Comparison of ENCODE assay signal across 24 mouse cellular contexts in the genomic region with DNA sequence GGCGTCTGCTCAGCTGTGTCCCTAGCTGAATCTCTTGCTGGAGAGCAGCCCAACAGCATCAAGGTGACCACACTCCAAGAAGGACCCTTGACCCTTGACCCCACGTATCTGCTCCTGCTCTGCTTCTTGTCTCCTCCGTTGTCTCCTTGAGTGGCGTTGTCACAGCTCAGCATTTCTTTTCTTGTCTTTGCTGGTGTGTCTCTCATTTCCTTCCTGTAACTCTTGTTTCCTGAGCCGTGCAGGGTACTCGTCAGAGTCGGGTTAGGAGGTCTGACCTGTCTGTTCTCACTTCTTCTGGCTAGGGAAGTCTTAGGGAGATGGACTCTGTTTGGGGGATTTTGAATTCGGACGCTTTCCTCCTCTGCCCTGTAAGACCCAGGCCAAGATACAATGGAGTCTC. TPM values are rescaled to one million over a fixed set of nuclear protein-coding genes. Genes with fewer than 3 reads are reported as not detected.
DNase-seq lines count a peak whose midpoint lies in the region; ATAC-seq and TF ChIP-seq lines count a peak whose summit lies in the region.
"Had no signal": no experiment of that assay in that cellular context is flagged by ENCODE, and none has a peak within 500 bp of the region (broad histone marks: within the 10 kb centered on the region; RNA-seq: fewer than 3 reads in every experiment).

No protein-coding gene starts in this region.

- no peak for DNase-seq in heart, adult 18-20 months
- peak in 1 of 2 experiments; percentile 28 for DNase-seq in spleen, adult 2 months (ENCODE audit: low read depth in 1 of 2, low spot score in 2 of 2)
- no peak for DNase-seq in spleen, postnatal 14 days (ENCODE audit: low spot score in 2 of 2)
- DNase-seq in liver, postnatal 0 days = no peak
- DNase-seq in thymus, postnatal 4 days = peak; percentile 56
- DNase-seq in adipocyte (ENCODE audit: low spot score) = no peak
- DNase-seq in embryo, embryonic 10 days (ENCODE audit: low spot score) = no peak
- DNase-seq: adrenal gland, postnatal 10 days; cerebellum, adult 11 months; cerebellum, postnatal 14 days; heart, postnatal 4 days; kidney, postnatal 36 days; lung, postnatal 10 days; retina, postnatal 1 day; right cerebral cortex, postnatal 4 days had no signal

- no peak overlapping the region for H3K4me2 ChIP-seq in heart, embryonic 12.5 days
- H3K4me2 ChIP-seq in liver, postnatal 0 days (ENCODE audit: low read depth, low read length) = no peak overlapping the region
- H3K4me2 ChIP-seq: embryonic facial prominence, embryonic 15.5 days; hindbrain, embryonic 15.5 days had no signal

- no peaks in the 10 kb centered on the region for H3K27me3 ChIP-seq in heart, embryonic 12.5 days (replicated peaks)
- H3K27me3 ChIP-seq in spleen, adult 2 months (ENCODE audit: control insufficient read depth, insufficient read depth, low read length) = no peaks in the 10 kb centered on the region
- no peaks in the 10 kb centered on the region for H3K27me3 ChIP-seq in liver, postnatal 0 days (ENCODE audit: insufficient read depth, low read length)
- H3K27me3 ChIP-seq: embryonic facial prominence, embryonic 15.5 days; hindbrain, embryonic 15.5 days had no signal

- TF ChIP-seq CTCF in spleen, adult 2 months (IDR thresholded peaks at IDR 0.05; ENCODE audit: extremely low read depth, insufficient read depth, insufficient read length, insufficient replicate concordance) = no peak
- no peak for TF ChIP-seq CTCF in liver, postnatal 0 days (IDR thresholded peaks at IDR 0.05; ENCODE audit: low read depth)

- peaks cover 97% of the 10 kb centered on the region for H3K36me3 ChIP-seq in heart, embryonic 12.5 days
- H3K36me3 ChIP-seq in spleen, adult 2 months (ENCODE audit: control insufficient read depth, insufficient read depth, low read length) = peaks cover 30% of the 10 kb centered on the region
- H3K36me3 ChIP-seq in liver, postnatal 0 days (replicated peaks; ENCODE audit: insufficient read depth, low read length) = peaks cover 86% of the 10 kb centered on the region

- no peaks in the 10 kb centered on the region for H3K9me3 ChIP-seq in heart, embryonic 12.5 days (replicated peaks)
- no peaks in the 10 kb centered on the region for H3K9me3 ChIP-seq in liver, postnatal 0 days (ENCODE audit: low read length)
- H3K9me3 ChIP-seq: embryonic facial prominence, embryonic 15.5 days; hindbrain, embryonic 15.5 days; limb, embryonic 10.5 days had no signal

- TF ChIP-seq POLR2A in spleen, adult 2 months (IDR thresholded peaks at IDR 0.05; ENCODE audit: low read depth, low read length) = no peak

- H3K9ac ChIP-seq in heart, embryonic 12.5 days = peak overlapping the region; percentile 35; the same call in 1 of the 2 replicates
- H3K9ac ChIP-seq in liver, postnatal 0 days (replicated peaks) = peak overlapping the region; percentile 30; the same call in 1 of the 2 replicates
- H3K9ac ChIP-seq: embryonic facial prominence, embryonic 15.5 days; hindbrain, embryonic 15.5 days; liver, embryonic 14.5 days had no signal

- no peak overlapping the region for H3K4me3 ChIP-seq in heart, embryonic 12.5 days
- H3K4me3 ChIP-seq in spleen, adult 2 months (ENCODE audit: extremely low read depth, insufficient read depth, insufficient read length) = no peak overlapping the region
- H3K4me3 ChIP-seq in liver, postnatal 0 days (ENCODE audit: low read depth, low read length) = no peak overlapping the region
- H3K4me3 ChIP-seq: embryonic facial prominence, embryonic 15.5 days; hindbrain, embryonic 15.5 days; limb, embryonic 10.5 days had no signal

- peaks cover 14% of the 10 kb centered on the region for H3K4me1 ChIP-seq in heart, embryonic 12.5 days (replicated peaks)
- peaks cover 4% of the 10 kb centered on the region; the same call in 1 of the 2 replicates for H3K4me1 ChIP-seq in spleen, adult 2 months (ENCODE audit: control insufficient read depth, insufficient read depth, insufficient read length)
- H3K4me1 ChIP-seq in liver, postnatal 0 days (ENCODE audit: insufficient read depth) = no peaks in the 10 kb centered on the region; the same call in 1 of the 2 replicates
- H3K4me1 ChIP-seq: embryonic facial prominence, embryonic 15.5 days; hindbrain, embryonic 15.5 days; limb, embryonic 10.5 days had no signal

- WGBS in heart, embryonic 12.5 days = 31% methylated on average over 9 of the region's 9 CpGs
- 15% methylated on average over 9 of the region's 9 CpGs for WGBS in spleen, adult 2 months
- WGBS in liver, postnatal 0 days (ENCODE audit: insufficient replicate concordance) = 38% methylated on average over 9 of the region's 9 CpGs

- no peak for TF ChIP-seq EP300 in liver, postnatal 0 days (IDR thresholded peaks at IDR 0.05; ENCODE audit: low read depth)

- H3K27ac ChIP-seq in heart, embryonic 12.5 days (ENCODE audit: poor library complexity, severe bottlenecking) = peak overlapping the region; percentile 39; the same call in 1 of the 2 replicates
- H3K27ac ChIP-seq in spleen, adult 2 months (ENCODE audit: insufficient read depth, low read length) = peak overlapping the region; percentile 61
- no peak overlapping the region for H3K27ac ChIP-seq in liver, postnatal 0 days (ENCODE audit: low read depth)
- H3K27ac ChIP-seq: embryonic facial prominence, embryonic 15.5 days; hindbrain, embryonic 15.5 days; limb, embryonic 10.5 days; liver, embryonic 14.5 days had no signal

- no peak for ATAC-seq in heart, embryonic 12.5 days (ENCODE audit: insufficient number of reproducible peaks, low FRiP score)
- ATAC-seq in liver, postnatal 0 days = no peak
- ATAC-seq: intestine, embryonic 16.5 days; midbrain, embryonic 16.5 days had no signal

RNA-seq across cellular contexts. Expression of a gene that starts 23.4 kb away (rescaled TPM):
- 17.5 and 18.1 TPM in 2 replicates for polyA plus RNA-seq in heart, embryonic 12.5 days (2016; fragmentation: Nextera tagmentation; extraction: Ambion mirVana)
- total RNA-seq in heart, adult 18-20 months (2021) = 1 to 10 TPM; 7.2 to 8.4 TPM
- polyA plus RNA-seq in spleen, adult 2 months (2012; rRNA removed) = 28.6 and 34.8 TPM in 2 replicates
- 19.1 and 19.3 TPM in 2 replicates for polyA plus RNA-seq in liver, postnatal 0 days (2015; fragmentation: Nextera tagmentation; extraction: Ambion mirVana)

RNA-seq across cellular contexts. Expression of a gene that starts 31.8 kb away (rescaled TPM):
- not detected in 2 replicates for polyA plus RNA-seq in heart, embryonic 12.5 days (2016; fragmentation: Nextera tagmentation; extraction: Ambion mirVana)
- under 1 TPM; 0.41 to 0.77 TPM for total RNA-seq in heart, adult 18-20 months (2021)
- 1.2 and 1.3 TPM in 2 replicates for polyA plus RNA-seq in spleen, adult 2 months (2012; rRNA removed)
- polyA plus RNA-seq in liver, postnatal 0 days (2015; fragmentation: Nextera tagmentation; extraction: Ambion mirVana) = 0.23 and 0.33 TPM in 2 replicates
- total RNA-seq: heart, postnatal 4 days had no signal
- polyA plus RNA-seq: limb, embryonic 10.5 days; neural tube, embryonic 11.5 days; stomach, embryonic 14.5 days had no signal

RNA-seq across cellular contexts. Expression of a gene that starts 35.9 kb away (rescaled TPM):
- polyA plus RNA-seq in heart, embryonic 12.5 days (2016; fragmentation: Nextera tagmentation; extraction: Ambion mirVana) = 27.2 and 30.4 TPM in 2 replicates
- 10 to 100 TPM; 17.4 to 18.8 TPM for total RNA-seq in heart, adult 18-20 months (2021)
- polyA plus RNA-seq in spleen, adult 2 months (2012; rRNA removed) = 26.6 and 36.9 TPM in 2 replicates
- polyA plus RNA-seq in liver, postnatal 0 days (2015; fragmentation: Nextera tagmentation; extraction: Ambion mirVana) = 38.5 and 42.9 TPM in 2 replicates

RNA-seq across cellular contexts. Expression of a gene that starts 37.2 kb away (rescaled TPM):
- polyA plus RNA-seq in heart, embryonic 12.5 days (2016; fragmentation: Nextera tagmentation; extraction: Ambion mirVana) = 70.0 and 71.4 TPM in 2 replicates
- total RNA-seq in heart, adult 18-20 months (2021) = 10 to 100 TPM; 87.1 to 92.2 TPM
- polyA plus RNA-seq in spleen, adult 2 months (2012; rRNA removed) = 41.8 and 46.2 TPM in 2 replicates
- 25.0 and 29.4 TPM in 2 replicates for polyA plus RNA-seq in liver, postnatal 0 days (2015; fragmentation: Nextera tagmentation; extraction: Ambion mirVana)

RNA-seq across cellular contexts. Expression of a gene that starts 40.6 kb away (rescaled TPM):
- polyA plus RNA-seq in heart, embryonic 12.5 days (2016; fragmentation: Nextera tagmentation; extraction: Ambion mirVana) = 36.2 and 37.3 TPM in 2 replicates
- 10 to 100 TPM; 17.2 to 17.9 TPM for total RNA-seq in heart, adult 18-20 months (2021)
- polyA plus RNA-seq in spleen, adult 2 months (2012; rRNA removed) = 20.3 and 23.9 TPM in 2 replicates
- 24.1 and 26.1 TPM in 2 replicates for polyA plus RNA-seq in liver, postnatal 0 days (2015; fragmentation: Nextera tagmentation; extraction: Ambion mirVana)
